Mouse (Mus musculus): ENCODE measurements at regions not wholly inside any gene's neighbourhood (a gene's known extent, or its start where the extent isn't known, plus 50 kb on each side); places are given as distances from the start of the nearest gene placed in this dataset.

GRCm38 (mm10) chr11:63376991-63377390 lies 248.2 kb downstream of the Pmp22 start:
- no peak for TF ChIP-seq POLR2A (IDR thresholded peaks at IDR 0.05; ENCODE audit: low read depth, low read length)
- no peak for TF ChIP-seq CTCF (IDR thresholded peaks at IDR 0.05; ENCODE audit: extremely low read depth, insufficient read length, insufficient replicate concordance, low read depth, low read length)

All from small intestine, adult 2 months (tissue).